Mouse (Mus musculus) ES-E14 (cell line): ENCODE data around the gene Cemip. TPM values are rescaled to one million over a fixed set of nuclear protein-coding genes. Genes with fewer than 3 reads are reported as not detected.

Experiments used
- DNase-seq: peaks from one replicate; pipeline ENCODE4 v3.0.0-alpha.2; 2013; ENCODE audit warnings: low read depth, low spot score
- H3K27ac ChIP-seq: 2 replicates; pipeline ENCODE4 v1.5.1; 2012; ENCODE audit warnings: low read depth, mild to moderate bottlenecking, low read length, moderate library complexity, mixed read lengths; ENCODE audit not compliant: poor library complexity, insufficient read depth, severe bottlenecking
- H3K36me3 ChIP-seq: 2 replicates; pipeline ENCODE4 v1.6.1; 2012; ENCODE audit warnings: mild to moderate bottlenecking, low read length, moderate library complexity, mixed read lengths; ENCODE audit not compliant: control insufficient read depth, poor library complexity, insufficient read depth, severe bottlenecking
- H3K4me1 ChIP-seq, 2 experiments: fragments of 150-350 bp in 1 of 2; sonication (generic) in 1 of 2; 2 replicates each; pipeline ENCODE4 v1.6.1; 2012; ENCODE audit warnings: low read length in 2 of 2, mild to moderate bottlenecking in 1 of 2, mixed read lengths in 1 of 2; ENCODE audit not compliant: control insufficient read depth in 2 of 2, insufficient read depth in 2 of 2, poor library complexity in 1 of 2
- H3K4me3 ChIP-seq, 2 experiments: fragments of 150-350 bp in 1 of 2; sonication (generic) in 1 of 2; 2 replicates each; pipeline ENCODE4 v1.5.1; 2012; ENCODE audit warnings: low read length in 2 of 2, low read depth in 1 of 2, mild to moderate bottlenecking in 1 of 2, mixed read lengths in 1 of 2; ENCODE audit not compliant: insufficient read depth in 1 of 2, poor library complexity in 1 of 2, severe bottlenecking in 1 of 2
- H3K9ac ChIP-seq: 2 replicates; pipeline ENCODE4 v1.6.1; 2012; ENCODE audit warnings: low read depth, mild to moderate bottlenecking, low read length, mixed read lengths; ENCODE audit not compliant: poor library complexity, insufficient read depth, severe bottlenecking
- H3K9me3 ChIP-seq: fragments of 150-350 bp; sonication (generic); 2 replicates; pipeline ENCODE4 v1.6.1; 2012; ENCODE audit warnings: low read depth, mild to moderate bottlenecking, low read length; ENCODE audit not compliant: control insufficient read depth, insufficient read depth
- CHD2 ChIP-seq: IDR thresholded peaks from 2 replicates; pipeline ENCODE4 v1.6.1; 2014; ENCODE audit warnings: mild to moderate bottlenecking, low read depth, low read length, inconsistent platforms
- HCFC1 ChIP-seq: IDR thresholded peaks from 2 replicates; pipeline ENCODE4 v1.6.1; 2012; ENCODE audit warnings: low read length, inconsistent platforms, borderline replicate concordance; ENCODE audit not compliant: insufficient read depth
- MAFK ChIP-seq: IDR thresholded peaks from 2 replicates; pipeline ENCODE4 v1.6.1; 2014; ENCODE audit warnings: mild to moderate bottlenecking, low read depth, low read length, inconsistent platforms; ENCODE audit not compliant: insufficient read depth
- ZC3H11A ChIP-seq: IDR thresholded peaks from 2 replicates; pipeline ENCODE4 v1.6.1; 2012; ENCODE audit warnings: low read depth, mild to moderate bottlenecking, inconsistent platforms, low read length, borderline replicate concordance
- ZNF384 ChIP-seq: IDR thresholded peaks from 2 replicates; pipeline ENCODE4 v1.6.1; 2012; ENCODE audit warnings: low read depth, low read length, inconsistent platforms
- in situ Hi-C, 2 experiments: fragments of 600-800 bp; cut with MboI; formaldehyde crosslinking; loops; one replicate each; pipeline ENCODE4 v1.15.1; 2025; ENCODE audit warnings: low sequenced_read_pairs in 2 of 2, inconsistent platforms in 1 of 2; ENCODE audit not compliant: unreplicated experiment in 2 of 2
- total RNA-seq: library from RNA; depleted of rRNA; stranded (reverse); fragments of 300-350 nt; gene quantifications from 2 replicates; pipeline ENCODE4 v1.2.3, GENCODE M21; 2012

Gene Cemip
- total RNA-seq, 1 experiment = 3.9 TPM

GRCm38 (mm10) chr7:83951327-83951726 lies 135.0 kb downstream of the Cemip start:
- TF ChIP-seq ZC3H11A = no peak
- TF ChIP-seq CHD2 = no peak
- TF ChIP-seq MAFK = no peak
- TF ChIP-seq HCFC1 = no peak
- no peak for TF ChIP-seq ZNF384
- H3K9me3 ChIP-seq = no peaks in the 10 kb centered on the region
- no peak overlapping the region for H3K27ac ChIP-seq
- no peak overlapping the region for H3K4me3 ChIP-seq
- in situ Hi-C loops = no loop called here
- H3K4me1 ChIP-seq = no peaks in the 10 kb centered on the region
- H3K9ac ChIP-seq = no peak overlapping the region
- no peaks in the 10 kb centered on the region for H3K36me3 ChIP-seq
- no peak for DNase-seq

- TF ChIP-seq CHD2 = no peak
- no peak for TF ChIP-seq ZNF384
- TF ChIP-seq HCFC1 = no peak
- no peak for TF ChIP-seq ZC3H11A
- no peak for TF ChIP-seq MAFK
Observed at GRCm38 (mm10) chr7:83949662-83950061, 136.6 kb downstream of the Cemip start.

GRCm38 (mm10) chr7:83948743-83949142 lies 137.6 kb downstream of the Cemip start:
- no peak overlapping the region for H3K4me3 ChIP-seq
- no peaks in the 10 kb centered on the region for H3K9me3 ChIP-seq
- H3K9ac ChIP-seq = no peak overlapping the region
- no peaks in the 10 kb centered on the region for H3K4me1 ChIP-seq
- H3K27ac ChIP-seq = no peak overlapping the region
- TF ChIP-seq MAFK (no peak), ZNF384 (no peak), ZC3H11A (no peak), HCFC1 (no peak), CHD2 (no peak)
- in situ Hi-C loops = no loop called here
- no peaks in the 10 kb centered on the region for H3K36me3 ChIP-seq
- no peak for DNase-seq

More at GRCm38 (mm10) chr7:83949662-83950061, 136.6 kb downstream of the Cemip start:
- Histone ChIP-seq H3K9ac (no peak overlapping the region), H3K4me3 (no peak overlapping the region), H3K36me3 (no peaks in the 10 kb centered on the region), H3K9me3 (no peaks in the 10 kb centered on the region), H3K27ac (no peak overlapping the region), H3K4me1 (no peaks in the 10 kb centered on the region)
- in situ Hi-C loops = no loop called here
- no peak for DNase-seq

GRCm38 (mm10) chr7:83941701-83942101 lies 144.6 kb downstream of the Cemip start:
- no peak for DNase-seq
- no peak overlapping the region for H3K9ac ChIP-seq
- no peak overlapping the region for H3K4me3 ChIP-seq
- in situ Hi-C loops = no loop called here
- H3K4me1 ChIP-seq = no peaks in the 10 kb centered on the region
- H3K9me3 ChIP-seq = no peaks in the 10 kb centered on the region
- H3K27ac ChIP-seq = no peak overlapping the region
- TF ChIP-seq ZNF384 = no peak
- H3K36me3 ChIP-seq = no peaks in the 10 kb centered on the region

- no peak overlapping the region for H3K4me3 ChIP-seq
- H3K4me1 ChIP-seq = no peaks in the 10 kb centered on the region
- no peaks in the 10 kb centered on the region for H3K36me3 ChIP-seq
- TF ChIP-seq HCFC1 = no peak
- no peak for TF ChIP-seq CHD2
- TF ChIP-seq ZNF384 = no peak
- no peak for TF ChIP-seq MAFK
- TF ChIP-seq ZC3H11A = no peak
- in situ Hi-C loops = no loop called here
- no peak overlapping the region for H3K27ac ChIP-seq
- no peaks in the 10 kb centered on the region for H3K9me3 ChIP-seq
- H3K9ac ChIP-seq = no peak overlapping the region
- DNase-seq = no peak
Observed at GRCm38 (mm10) chr7:83940136-83940535, 146.2 kb downstream of the Cemip start.
